Mouse (Mus musculus) cerebellum, adult 11 months (tissue): ENCODE data around the gene Unc93a.
"Not testable (repeated sequence)": the region's sequence is repeated elsewhere in the genome, so short reads cannot be mapped to it uniquely, and the experiment has no call there.

Experiments used
- DNase-seq: peaks from one replicate; pipeline ENCODE4 v3.0.0; 2022

The Unc93a gene

GRCm38 (mm10) chr17:13131710-13132109 is at the start of gene Unc93a:
Unc93a (minus strand) TSS chr17:13131810.
- DNase-seq = not testable (repeated sequence)

GRCm38 (mm10) chr17:13180491-13180890 is 48.9 kb upstream of the Unc93a start:
- DNase-seq = not testable (repeated sequence)

- DNase-seq = not testable (repeated sequence)
Observed at GRCm38 (mm10) chr17:13179021-13179420, 47.4 kb upstream of the Unc93a start.

GRCm38 (mm10) chr17:13177796-13178195 is 46.2 kb upstream of the Unc93a start:
- DNase-seq = not testable (repeated sequence)

- not testable (repeated sequence) for DNase-seq
Observed at GRCm38 (mm10) chr17:13175609-13176008, 44.0 kb upstream of the Unc93a start.

- not testable (repeated sequence) for DNase-seq
Observed at GRCm38 (mm10) chr17:13174029-13174428, 42.4 kb upstream of the Unc93a start.

- DNase-seq = not testable (repeated sequence)
Observed at GRCm38 (mm10) chr17:13173578-13173977, 42.0 kb upstream of the Unc93a start.

- DNase-seq = not testable (repeated sequence)
Observed at GRCm38 (mm10) chr17:13146128-13146527, 14.5 kb upstream of the Unc93a start.

- DNase-seq = not testable (repeated sequence)
Observed at GRCm38 (mm10) chr17:13144580-13145215, 13.1 kb upstream of the Unc93a start.

- DNase-seq = not testable (repeated sequence)
Observed at GRCm38 (mm10) chr17:13142665-13143064, 11.1 kb upstream of the Unc93a start.

GRCm38 (mm10) chr17:13135356-13135755 is 3.7 kb upstream of the Unc93a start:
- DNase-seq = not testable (repeated sequence)

- DNase-seq = not testable (repeated sequence)
Observed at GRCm38 (mm10) chr17:13132352-13132751, 742 bp upstream of the Unc93a start.

- DNase-seq = not testable (repeated sequence)
Observed at GRCm38 (mm10) chr17:13129737-13130465, 1.7 kb downstream of the Unc93a start.

GRCm38 (mm10) chr17:13129324-13129723 is 2.3 kb downstream of the Unc93a start:
- DNase-seq = not testable (repeated sequence)

GRCm38 (mm10) chr17:13124241-13124640 is 7.4 kb downstream of the Unc93a start:
- not testable (repeated sequence) for DNase-seq

GRCm38 (mm10) chr17:13123308-13124038 is 8.1 kb downstream of the Unc93a start:
- DNase-seq = not testable (repeated sequence)

GRCm38 (mm10) chr17:13112504-13113291 is 18.9 kb downstream of the Unc93a start:
- not testable (repeated sequence) for DNase-seq

GRCm38 (mm10) chr17:13106563-13106962 is 25.0 kb downstream of the Unc93a start:
- peak; percentile 2 for DNase-seq

GRCm38 (mm10) chr17:13092960-13093359 is 38.6 kb downstream of the Unc93a start:
- DNase-seq = not testable (repeated sequence)

GRCm38 (mm10) chr17:13092100-13092764 is 39.4 kb downstream of the Unc93a start:
- not testable (repeated sequence) for DNase-seq

- not testable (repeated sequence) for DNase-seq
Observed at GRCm38 (mm10) chr17:13091510-13091909, 40.1 kb downstream of the Unc93a start.

GRCm38 (mm10) chr17:13069227-13069626 is 62.4 kb downstream of the Unc93a start:
- not testable (repeated sequence) for DNase-seq
